Mouse (Mus musculus) adrenal gland, postnatal 36 days (tissue): ENCODE data around the gene Higd2a. TPM values are rescaled to one million over a fixed set of nuclear protein-coding genes. Genes with fewer than 3 reads are reported as not detected.

ENCODE experiments used
- DNase-seq, 2 experiments: peaks; one replicate each; pipeline ENCODE4 v3.0.0; 2021; ENCODE audit warnings: mixed read lengths in 1 of 2
- microRNA-seq: library from miRNA; unstranded; fragments of <30 nt; microRNA quantifications from one replicate; pipeline ENCODE4 v1.2.0, GENCODE M21; 2021
- total RNA-seq, 2 experiments: library from RNA; stranded (reverse); gene quantifications; 2 replicates each; pipeline ENCODE4 v1.2.3; 2021

Gene Higd2a
- total RNA-seq, 2 experiments from 2014 or later: 232 to 258 TPM

- peak; percentile 98 to 99 for DNase-seq
Measured at GRCm38 (mm10) chr13:54621155-54621932, 31.3 kb downstream of the Higd2a start, which contains the start of gene Faf2. TSS of gene Faf2 (plus strand) at chr13:54621784.

GRCm38 (mm10) chr13:54621960-54622521, 32.0 kb downstream of the Higd2a start:
- no peak for DNase-seq

GRCm38 (mm10) chr13:54629128-54629527, 39.1 kb downstream of the Higd2a start:
- DNase-seq: no peak

- DNase-seq: no peak
Measured at GRCm38 (mm10) chr13:54632731-54633277, 42.8 kb downstream of the Higd2a start.

GRCm38 (mm10) chr13:54635011-54635410, 45.0 kb downstream of the Higd2a start:
- DNase-seq: no peak

Small RNA genes lying within 50 kb of the gene (microRNA-seq; reads per million reads assigned to microRNA genes)
- gene Gm24195: not detected

Other genes with a start within 250 kb of the Higd2a start
- gene Cplx2, start 218.9 kb upstream of the Higd2a start, total RNA-seq: 10 to 100 TPM; 17.9 to 18.6 TPM
- gene Thoc3, start 121.4 kb upstream of the Higd2a start, total RNA-seq: 10 to 100 TPM; 43.0 to 47.3 TPM
- gene Simc1, start 86.4 kb upstream of the Higd2a start, total RNA-seq: 10 to 100 TPM; 12.8 to 19.5 TPM
- 100 to 1,000 TPM; 152 to 182 TPM for gene 4833439L19Rik, start 24.8 kb upstream of the Higd2a start, total RNA-seq
- 10 to 100 TPM; 55.4 to 58.9 TPM for gene Arl10, start 15.2 kb upstream of the Higd2a start, total RNA-seq
- 10 to 100 TPM; 50.7 to 79.1 TPM for gene Nop16, start 117 bp upstream of the Higd2a start, total RNA-seq
- gene Cltb, start 21.1 kb downstream of the Higd2a start, total RNA-seq: 100 to 1,000 TPM in 1 of 2 experiments, 10 to 100 TPM in 1; 79.2 to 155 TPM
- 10 to 100 TPM; 74.4 to 84.7 TPM for gene Faf2, start 31.6 kb downstream of the Higd2a start, total RNA-seq
- gene Rnf44, start 103.7 kb downstream of the Higd2a start, total RNA-seq: 100 to 1,000 TPM; 107 to 120 TPM
- gene Cdhr2, start 111.3 kb downstream of the Higd2a start, total RNA-seq: not detected
- 1 to 10 TPM; 2.9 to 3.1 TPM for gene Gprin1, start 159.7 kb downstream of the Higd2a start, total RNA-seq
- 1 to 10 TPM; 1.1 to 1.9 TPM for gene Sncb, start 176.4 kb downstream of the Higd2a start, total RNA-seq
- not detected for gene Eif4e1b, start 193.8 kb downstream of the Higd2a start, total RNA-seq
- gene Tspan17, start 199.2 kb downstream of the Higd2a start, total RNA-seq: 10 to 100 TPM; 24.0 to 33.4 TPM